Mouse (Mus musculus) lung, adult 2 months (tissue): ENCODE measurements around the gene Sh3pxd2a. TPM values are rescaled to one million over a fixed set of nuclear protein-coding genes. Genes with fewer than 3 reads are reported as not detected.

Source experiments
- DNase-seq: peaks from one replicate; pipeline ENCODE4 v3.0.0; 2022
- H3K4me1 ChIP-seq: fragments of 200-500 bp; 2 replicates; pipeline ENCODE4 v1.6.1; 2011; ENCODE audit warnings: low read length; ENCODE audit not compliant: control insufficient read depth, insufficient read depth
- H3K4me3 ChIP-seq: fragments of 200-500 bp; replicated peaks from 2 replicates; pipeline ENCODE3; 2011; ENCODE audit warnings: low read depth, mild to moderate bottlenecking, control low read depth, low read length; ENCODE audit errors: extremely low read depth
- CTCF ChIP-seq: fragments of 200-500 bp; IDR thresholded peaks from 2 replicates; pipeline ENCODE4 v1.5.1; 2011; ENCODE audit warnings: mild to moderate bottlenecking, low read length, control low read depth; ENCODE audit not compliant: insufficient read depth
- POLR2A ChIP-seq: fragments of 200-500 bp; IDR thresholded peaks from 2 replicates; pipeline ENCODE4 v1.6.1; 2011; ENCODE audit warnings: low read depth, mild to moderate bottlenecking, control low read depth, low read length, borderline replicate concordance; ENCODE audit errors: extremely low read depth
- WGBS: fragments of 180-500 bp; shearing (Covaris S2); methylation state at CpG from one replicate; pipeline ENCODE4 v1.1.7; 2018; 5-methylcytosine and 5-hydroxymethylcytosine counted together
- polyA plus RNA-seq: library from polyadenylated mRNA; depleted of rRNA; stranded (reverse); fragments of >200 nt; gene quantifications from 2 replicates; pipeline ENCODE4 v1.2.3, GENCODE M21; 2012

Sh3pxd2a gene
- polyA plus RNA-seq, 1 experiment, result 40.9 TPM

DNA sequence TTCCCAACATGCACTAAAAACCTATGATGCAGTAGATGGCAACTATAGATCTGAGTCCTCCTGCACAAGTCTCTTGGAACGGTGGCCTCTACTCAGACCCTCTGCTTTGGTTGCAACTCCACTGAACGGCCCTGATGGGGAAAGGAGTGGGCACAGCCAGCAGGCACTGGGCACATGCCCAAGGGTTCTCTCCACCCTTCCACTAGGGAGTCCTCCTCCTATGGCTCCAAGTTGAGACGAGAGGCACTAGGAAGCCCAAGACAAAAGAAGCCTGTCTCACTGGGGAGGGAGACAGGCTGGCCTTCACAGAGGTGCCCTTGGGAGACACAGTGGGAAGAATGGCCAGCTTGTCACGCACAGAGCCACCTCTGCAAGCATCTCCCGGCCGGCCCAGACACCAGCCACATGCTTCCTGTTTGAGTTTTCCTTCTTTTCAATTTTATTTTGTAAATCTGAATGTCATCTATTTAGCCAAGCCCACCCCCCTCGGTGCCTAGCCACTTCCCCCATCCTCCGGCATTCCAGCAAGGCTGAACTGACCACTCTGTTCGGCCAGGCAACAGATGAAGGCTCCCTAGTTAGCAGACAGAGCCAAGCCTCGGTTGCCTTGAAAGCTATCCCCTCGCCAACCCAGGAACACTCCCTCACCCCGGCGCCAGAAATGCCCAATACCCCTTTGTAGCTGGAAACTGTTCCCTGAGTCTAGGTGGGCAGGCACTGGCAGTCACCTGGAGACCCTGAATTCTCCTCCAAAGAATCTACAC lies 49.9 kb downstream of the Sh3pxd2a start:
- WGBS, result 57% methylated on average over 13 of the region's 13 CpGs
- Histone ChIP-seq H3K4me1 (peaks cover 25% of the 10 kb centered on the region), H3K4me3 (no peak overlapping the region)
- DNase-seq, result no peak
- TF ChIP-seq CTCF (no peak), POLR2A (no peak)

DNA sequence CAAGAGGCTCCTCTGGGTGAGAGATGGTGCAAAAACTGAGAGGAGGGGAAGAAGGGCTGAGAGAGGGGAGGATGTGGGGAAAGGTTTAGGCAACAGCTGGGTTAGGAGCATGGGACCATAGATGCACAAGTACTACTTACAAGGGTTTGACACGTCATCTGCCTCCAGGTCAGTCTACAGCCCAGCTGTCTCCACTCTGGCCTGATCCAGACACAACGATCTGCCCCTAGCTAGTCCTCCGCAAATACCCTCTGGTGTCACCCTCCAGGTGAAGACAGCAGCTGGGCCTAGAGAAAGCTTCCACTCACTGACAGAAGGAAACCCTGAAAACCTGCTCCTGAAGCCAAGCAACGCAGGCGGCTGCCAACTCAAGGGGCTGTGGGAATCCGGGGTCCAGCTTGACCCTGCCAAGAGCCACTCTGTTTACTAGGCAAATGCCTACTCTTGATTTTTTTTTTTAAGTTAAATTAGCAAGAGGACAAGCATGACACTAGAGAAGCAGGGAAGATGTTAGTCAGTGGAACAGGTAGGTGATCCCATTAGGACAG lies 50.7 kb downstream of the Sh3pxd2a start:
- TF ChIP-seq POLR2A, result no peak
- no peak for TF ChIP-seq CTCF
- Histone ChIP-seq H3K4me3 (no peak overlapping the region), H3K4me1 (peaks cover 25% of the 10 kb centered on the region)
- no peak for DNase-seq
- 73% methylated on average over 6 of the region's 6 CpGs for WGBS

DNA sequence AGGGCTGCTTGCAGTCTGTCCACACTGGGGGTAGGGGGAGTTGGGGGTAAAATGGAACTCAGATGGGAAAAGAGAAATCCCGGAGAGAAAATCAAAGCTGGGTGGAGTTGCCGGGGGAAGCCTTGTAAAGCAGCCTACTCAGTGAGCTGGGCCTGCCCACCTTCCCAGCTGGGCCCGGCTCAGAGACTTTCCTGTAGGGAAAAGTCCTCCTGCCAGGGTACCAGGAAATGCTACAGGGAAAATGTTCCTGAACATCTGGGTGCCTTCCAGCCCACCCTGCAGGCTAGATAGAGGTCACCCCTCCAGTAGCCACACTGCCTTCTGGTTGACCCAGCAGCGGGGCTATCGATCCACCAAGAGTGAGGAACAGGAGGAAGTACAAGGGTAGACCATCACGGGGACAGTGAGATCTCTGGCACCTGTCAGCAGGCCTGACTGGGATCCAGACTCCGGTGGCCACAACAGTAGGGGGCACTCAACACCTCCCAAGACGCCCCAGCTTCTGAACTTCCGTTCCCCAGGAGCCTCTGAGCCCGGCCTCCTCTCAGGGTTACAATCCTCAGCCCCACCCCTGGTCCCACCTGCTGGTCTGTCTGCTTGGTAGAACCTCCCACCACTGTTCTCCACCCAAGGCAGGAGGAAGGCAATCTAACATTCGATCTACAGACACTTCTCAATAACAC lies 51.5 kb downstream of the Sh3pxd2a start:
- TF ChIP-seq POLR2A, result no peak
- no peak for TF ChIP-seq CTCF
- no peak for DNase-seq
- Histone ChIP-seq H3K4me3 (no peak overlapping the region), H3K4me1 (peaks cover 24% of the 10 kb centered on the region)
- WGBS, result 56% methylated on average over 11 of the region's 11 CpGs

DNA sequence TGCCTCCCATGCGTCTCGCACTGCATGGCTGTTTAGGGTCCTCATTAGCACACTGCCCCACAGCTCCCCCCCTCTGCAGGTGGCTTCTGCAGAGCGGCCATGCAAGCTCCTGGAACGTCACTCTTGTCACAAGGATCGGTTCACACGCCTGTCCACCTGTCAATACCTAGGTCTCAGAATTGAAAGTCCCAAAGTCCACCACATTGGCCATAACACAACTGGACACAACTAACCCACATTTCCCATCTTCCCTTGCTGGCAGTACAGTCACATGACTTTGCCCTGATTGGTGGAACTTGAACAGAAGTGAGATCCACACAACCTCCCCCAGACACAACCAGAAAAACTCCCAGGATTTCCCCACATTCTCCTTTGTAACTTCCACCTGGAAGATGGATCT lies 53.9 kb downstream of the Sh3pxd2a start:
- H3K4me1 ChIP-seq, result peaks cover 26% of the 10 kb centered on the region
- DNase-seq, result no peak
- H3K4me3 ChIP-seq, result no peak overlapping the region
- TF ChIP-seq POLR2A, result no peak
- 95% methylated on average over 6 of the region's 6 CpGs for WGBS

DNA sequence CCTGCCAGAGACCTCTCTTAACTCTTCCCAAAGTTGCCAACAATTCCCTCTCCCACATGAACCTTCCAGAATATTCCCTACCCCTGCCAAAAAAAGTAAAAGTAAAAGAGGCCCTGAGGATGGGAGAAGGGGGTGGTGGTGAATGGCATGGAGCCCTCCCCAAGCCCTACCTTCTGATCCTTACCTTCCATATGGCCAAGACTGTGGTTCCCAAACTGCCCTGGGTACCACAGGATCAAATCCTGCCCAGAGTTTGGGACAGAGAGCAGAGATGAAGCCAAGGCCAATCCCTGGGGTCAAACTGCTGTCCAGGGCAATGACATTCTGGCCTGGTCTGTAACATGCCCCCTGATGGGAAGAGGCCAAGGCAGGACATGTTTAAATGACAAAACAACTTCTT lies 55.1 kb downstream of the Sh3pxd2a start:
- Histone ChIP-seq H3K4me1 (peaks cover 15% of the 10 kb centered on the region), H3K4me3 (no peak overlapping the region)
- no peak for TF ChIP-seq POLR2A
- no peak for TF ChIP-seq CTCF
- DNase-seq, result no peak

DNA sequence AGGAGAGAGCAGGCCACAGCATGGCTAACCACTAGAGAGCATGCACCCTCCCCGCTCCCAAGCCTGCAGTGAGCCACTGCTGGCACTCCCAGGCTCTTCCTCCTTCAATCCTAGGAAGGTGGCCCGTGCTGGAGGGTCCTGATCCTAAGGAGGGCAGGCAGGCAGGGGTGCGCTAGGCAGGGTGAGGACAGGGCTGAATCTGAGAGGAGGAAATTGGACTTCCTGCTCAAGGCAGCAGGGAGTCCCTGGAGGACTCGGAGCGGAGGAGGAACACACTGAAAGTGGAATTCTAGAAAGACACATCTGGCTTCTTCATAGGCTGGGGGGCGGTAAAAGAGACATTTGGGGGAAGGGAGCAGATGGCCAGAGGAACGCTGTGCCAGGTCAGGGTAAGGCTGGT lies 55.5 kb downstream of the Sh3pxd2a start:
- TF ChIP-seq CTCF, result no peak
- TF ChIP-seq POLR2A, result no peak
- H3K4me1 ChIP-seq, result peaks cover 15% of the 10 kb centered on the region
- DNase-seq, result no peak
- 46% methylated on average over 7 of the region's 7 CpGs for WGBS
- no peak overlapping the region for H3K4me3 ChIP-seq

DNA sequence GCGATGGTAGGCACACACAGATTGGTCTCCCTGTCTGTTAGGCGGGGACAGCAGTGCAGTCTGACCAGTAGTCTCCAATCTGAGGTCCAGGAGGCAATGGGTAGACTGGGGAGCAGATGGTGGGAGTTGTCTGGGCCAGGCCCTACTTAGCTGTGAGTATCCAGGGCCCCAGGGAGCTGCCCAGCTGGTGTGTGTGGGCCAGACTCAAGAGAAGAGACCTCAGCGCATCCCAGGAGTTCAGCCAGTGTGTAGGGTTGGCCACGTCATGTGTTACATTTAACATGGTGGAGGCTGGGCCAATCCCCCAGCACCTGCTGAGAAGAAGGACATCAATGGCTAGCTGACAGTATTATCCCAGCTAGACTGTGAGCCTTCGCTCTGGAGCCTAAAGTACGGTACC lies 56.9 kb downstream of the Sh3pxd2a start:
- Histone ChIP-seq H3K4me3 (no peak overlapping the region), H3K4me1 (peaks cover 20% of the 10 kb centered on the region)
- no peak for DNase-seq
- WGBS, result 88% methylated on average over 6 of the region's 6 CpGs
- TF ChIP-seq POLR2A (no peak), CTCF (no peak)

DNA sequence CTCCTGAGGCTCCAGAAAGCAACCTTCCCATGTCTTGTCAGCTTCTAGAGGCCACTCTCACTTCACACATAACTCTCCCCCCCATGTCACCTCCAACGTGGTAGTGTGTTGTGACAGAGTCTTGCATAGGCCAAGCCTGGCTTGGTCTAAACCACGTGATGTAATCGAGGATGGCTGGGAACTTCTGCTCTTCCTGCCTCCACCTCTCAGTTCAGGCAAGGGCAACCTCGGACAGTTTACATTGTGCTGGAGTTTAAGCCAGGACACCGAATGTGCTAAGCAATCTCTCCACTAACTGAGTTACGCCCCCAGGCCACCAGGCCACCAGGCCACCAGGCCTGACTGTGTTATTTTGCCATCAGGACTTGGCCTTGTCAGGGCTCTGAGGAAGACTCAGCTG lies 57.7 kb downstream of the Sh3pxd2a start:
- DNase-seq, result no peak
- Histone ChIP-seq H3K4me1 (peaks cover 23% of the 10 kb centered on the region), H3K4me3 (no peak overlapping the region)
- TF ChIP-seq CTCF (no peak), POLR2A (no peak)
- WGBS, result 34% methylated on average over 6 of the region's 6 CpGs

DNA sequence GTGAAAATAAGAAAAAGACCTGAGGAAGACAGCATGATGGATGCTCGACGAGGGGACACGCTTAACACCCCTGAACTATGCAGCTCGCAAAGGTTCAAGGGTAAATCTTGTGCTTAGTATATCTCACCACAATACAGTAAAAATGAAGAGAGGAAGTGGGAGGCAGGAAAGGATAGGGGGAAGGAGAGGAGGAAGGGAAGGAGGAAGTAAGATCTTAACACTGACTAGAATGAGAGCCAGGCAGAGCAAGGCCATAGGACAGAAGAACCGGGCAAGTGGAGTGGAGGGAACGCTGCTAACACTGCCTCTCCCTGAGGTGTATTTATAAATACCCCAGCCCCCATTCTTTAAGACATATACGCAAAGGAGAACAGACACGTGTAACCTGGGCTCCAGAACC lies 58.7 kb downstream of the Sh3pxd2a start:
- WGBS, result 64% methylated on average over 8 of the region's 8 CpGs
- TF ChIP-seq CTCF (no peak), POLR2A (no peak)
- no peak for DNase-seq
- H3K4me1 ChIP-seq, result peaks cover 23% of the 10 kb centered on the region
- H3K4me3 ChIP-seq, result no peak overlapping the region
